Mouse (Mus musculus): Measurements from ENCODE around the gene Med18. TPM values are rescaled to one million over a fixed set of nuclear protein-coding genes. Genes with fewer than 3 reads are reported as not detected.

Gene Med18
- polyA plus RNA-seq, 1 experiment from 2014 or later, result 13.6 TPM

DNA sequence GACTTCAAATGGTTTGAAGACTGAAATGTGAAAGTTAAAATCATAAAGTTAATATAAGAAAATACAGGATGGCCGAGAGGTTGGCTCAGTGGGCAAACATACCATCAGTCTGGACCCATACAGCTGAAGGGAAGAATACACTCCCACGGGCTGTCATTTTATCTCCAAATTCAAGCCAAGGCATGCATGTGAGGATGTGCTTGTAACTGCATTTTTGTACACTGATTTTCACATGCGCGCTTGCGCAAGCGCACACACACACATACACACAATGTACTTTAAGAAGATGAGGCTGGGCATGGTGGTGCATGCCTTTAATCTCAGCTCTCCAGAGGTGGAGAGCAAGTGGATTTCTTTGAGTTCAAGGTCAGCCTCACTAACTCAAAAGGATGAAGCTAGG is 8.2 kb downstream of the Med18 start:
- H3K27ac ChIP-seq (replicated peaks), result peak overlapping the region; percentile 56
- H3K27me3 ChIP-seq (ENCODE audit: control insufficient read depth, insufficient read depth, low read length), result no peaks in the 10 kb centered on the region
- H3K4me2 ChIP-seq (replicated peaks; ENCODE audit: low read depth), result no peak overlapping the region
- no peak overlapping the region for H3K4me3 ChIP-seq (ENCODE audit: low read depth, low read length)
- TF ChIP-seq CTCF (IDR thresholded peaks at IDR 0.05; ENCODE audit: low read depth), result no peak
- no peak for TF ChIP-seq EP300 (optimal IDR thresholded peaks at IDR 0.05)
- H3K9me3 ChIP-seq (ENCODE audit: control insufficient read depth, low read length), result no peaks in the 10 kb centered on the region
- H3K36me3 ChIP-seq (ENCODE audit: control insufficient read depth, insufficient read depth, low read length), result peaks cover 10% of the 10 kb centered on the region; the same call in 1 of the 2 replicates
- no peaks in the 10 kb centered on the region for H3K4me1 ChIP-seq (replicated peaks; ENCODE audit: control insufficient read depth, insufficient read depth)
- WGBS, result 71% methylated on average over 6 of the region's 6 CpGs
- H3K9ac ChIP-seq (ENCODE audit: low read length), result no peak overlapping the region
- ATAC-seq (ENCODE audit: low FRiP score, low TSS enrichment) (no peak), DNase-seq (ENCODE audit: low spot score) (no peak)

DNA sequence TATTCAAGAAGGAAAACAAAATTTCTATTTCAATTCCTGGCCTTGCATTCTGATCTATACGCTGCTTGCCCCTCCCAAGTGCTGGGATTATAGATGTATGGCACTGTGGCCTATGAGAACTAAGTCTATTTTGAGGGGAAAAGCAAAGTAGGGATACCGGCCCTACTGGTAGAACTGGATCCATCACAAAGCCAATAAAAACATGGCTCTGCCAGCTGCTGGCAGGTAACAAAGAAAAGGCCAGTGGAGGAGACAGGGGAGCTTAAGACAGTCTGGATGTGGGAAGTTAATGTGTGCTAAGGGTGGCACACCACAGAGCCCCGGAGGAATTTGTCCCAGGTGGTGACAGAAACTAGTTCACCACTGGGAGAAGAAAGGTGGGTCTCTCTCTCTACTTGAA is 8.6 kb downstream of the Med18 start:
- Histone ChIP-seq H3K4me1 (replicated peaks; ENCODE audit: control insufficient read depth, insufficient read depth) (no peaks in the 10 kb centered on the region), H3K27me3 (ENCODE audit: control insufficient read depth, insufficient read depth, low read length) (no peaks in the 10 kb centered on the region), H3K9me3 (ENCODE audit: control insufficient read depth, low read length) (no peaks in the 10 kb centered on the region), H3K27ac (replicated peaks) (peak overlapping the region; percentile 56), H3K4me2 (replicated peaks; ENCODE audit: low read depth) (no peak overlapping the region), H3K4me3 (ENCODE audit: low read depth, low read length) (no peak overlapping the region), H3K36me3 (ENCODE audit: control insufficient read depth, insufficient read depth, low read length) (peaks cover 10% of the 10 kb centered on the region; the same call in 1 of the 2 replicates), H3K9ac (ENCODE audit: low read length) (no peak overlapping the region)
- DNase-seq (ENCODE audit: low spot score), result peak; percentile 67
- WGBS, result 53% methylated on average over 3 of the region's 3 CpGs
- ATAC-seq (ENCODE audit: low FRiP score, low TSS enrichment), result peak; percentile 72
- peak; percentile 96 for TF ChIP-seq EP300 (optimal IDR thresholded peaks at IDR 0.05)
- no peak for TF ChIP-seq CTCF (IDR thresholded peaks at IDR 0.05; ENCODE audit: low read depth)

DNA sequence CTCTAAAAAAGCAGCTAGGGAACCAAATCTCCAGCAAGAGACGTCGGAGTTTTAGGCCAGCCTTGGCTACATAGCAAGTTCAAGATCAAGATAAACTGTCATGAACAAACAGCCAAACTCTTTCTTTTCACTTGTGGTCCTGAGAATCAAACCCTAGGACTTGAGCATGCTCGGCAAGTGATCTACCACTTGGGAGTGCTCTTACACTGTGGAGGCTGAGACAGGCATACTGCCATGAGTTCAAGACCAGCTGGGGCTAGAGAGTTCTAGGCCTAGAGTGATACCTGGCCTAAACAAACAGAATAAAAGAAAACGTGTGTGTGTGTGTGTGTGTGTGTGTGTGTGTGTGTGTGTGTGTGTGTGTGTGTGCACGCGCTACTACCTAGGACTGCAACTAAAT is 9.5 kb downstream of the Med18 start:
- H3K9me3 ChIP-seq (ENCODE audit: control insufficient read depth, low read length), result no peaks in the 10 kb centered on the region
- H3K4me1 ChIP-seq (replicated peaks; ENCODE audit: control insufficient read depth, insufficient read depth), result no peaks in the 10 kb centered on the region
- H3K36me3 ChIP-seq (ENCODE audit: control insufficient read depth, insufficient read depth, low read length), result peaks cover 4% of the 10 kb centered on the region; the same call in 1 of the 2 replicates
- H3K27ac ChIP-seq (replicated peaks), result no peak overlapping the region
- H3K9ac ChIP-seq (ENCODE audit: low read length), result no peak overlapping the region
- WGBS, result 83% methylated on average over 6 of the region's 6 CpGs
- ATAC-seq (ENCODE audit: low FRiP score, low TSS enrichment) (no peak), DNase-seq (ENCODE audit: low spot score) (no peak)
- H3K27me3 ChIP-seq (ENCODE audit: control insufficient read depth, insufficient read depth, low read length), result no peaks in the 10 kb centered on the region
- no peak overlapping the region for H3K4me3 ChIP-seq (ENCODE audit: low read depth, low read length)
- H3K4me2 ChIP-seq (replicated peaks; ENCODE audit: low read depth), result no peak overlapping the region
- TF ChIP-seq CTCF (IDR thresholded peaks at IDR 0.05; ENCODE audit: low read depth) (peak; percentile 41), EP300 (optimal IDR thresholded peaks at IDR 0.05) (no peak)

DNA sequence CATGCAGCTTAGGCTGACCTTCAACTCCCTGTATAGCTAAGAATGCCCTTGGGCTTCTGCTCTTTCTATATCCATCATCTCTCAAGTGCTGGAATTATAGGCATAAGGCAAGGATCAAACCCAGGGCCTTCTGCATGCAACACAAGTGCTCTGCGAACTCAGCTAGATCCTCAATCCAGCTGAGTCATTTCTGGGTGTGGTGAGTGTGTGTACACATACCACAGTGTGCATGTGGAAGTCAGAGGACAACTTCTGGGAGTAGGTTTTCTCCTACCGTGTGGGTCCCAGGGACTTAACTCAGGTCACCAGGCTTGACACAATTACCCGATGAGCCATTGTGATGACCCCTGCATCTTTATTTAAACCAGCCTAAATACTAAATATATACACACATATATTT is 13.9 kb downstream of the Med18 start:
- no peak for TF ChIP-seq EP300 (optimal IDR thresholded peaks at IDR 0.05)
- TF ChIP-seq CTCF (IDR thresholded peaks at IDR 0.05; ENCODE audit: low read depth), result no peak
- Histone ChIP-seq H3K27ac (replicated peaks) (no peak overlapping the region), H3K27me3 (ENCODE audit: control insufficient read depth, insufficient read depth, low read length) (no peaks in the 10 kb centered on the region), H3K4me2 (replicated peaks; ENCODE audit: low read depth) (no peak overlapping the region), H3K36me3 (ENCODE audit: control insufficient read depth, insufficient read depth, low read length) (no peaks in the 10 kb centered on the region), H3K9me3 (ENCODE audit: control insufficient read depth, low read length) (no peaks in the 10 kb centered on the region), H3K4me3 (ENCODE audit: low read depth, low read length) (no peak overlapping the region), H3K4me1 (replicated peaks; ENCODE audit: control insufficient read depth, insufficient read depth) (no peaks in the 10 kb centered on the region), H3K9ac (ENCODE audit: low read length) (no peak overlapping the region)
- DNase-seq (ENCODE audit: low spot score) (peak; percentile 39), ATAC-seq (ENCODE audit: low FRiP score, low TSS enrichment) (peak; percentile 61; the same call in 1 of the 2 replicates)
- WGBS, result 60% methylated on average over 3 of the region's 3 CpGs

DNA sequence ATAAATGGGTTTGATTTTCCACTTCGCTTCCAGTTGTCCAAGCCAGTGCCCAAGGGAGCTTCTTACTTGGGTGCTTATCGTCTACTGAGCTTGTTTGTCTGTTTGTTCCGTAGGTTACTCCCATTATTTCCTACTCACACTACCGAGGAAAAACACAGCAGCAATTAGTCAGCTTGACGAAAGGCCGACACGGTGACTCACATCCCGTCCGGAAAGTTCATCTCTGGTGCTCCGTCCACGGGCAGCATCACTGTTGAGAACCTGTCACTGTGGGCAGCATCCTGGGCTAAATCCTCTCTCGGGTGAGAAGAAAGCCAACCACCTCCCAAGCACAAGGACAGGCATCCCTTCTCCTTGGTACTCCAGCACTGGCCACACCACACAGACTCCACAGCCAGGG is 17.6 kb downstream of the Med18 start:
- Histone ChIP-seq H3K36me3 (ENCODE audit: control insufficient read depth, insufficient read depth, low read length) (no peaks in the 10 kb centered on the region), H3K9ac (ENCODE audit: low read length) (no peak overlapping the region), H3K27ac (replicated peaks) (no peak overlapping the region), H3K27me3 (ENCODE audit: control insufficient read depth, insufficient read depth, low read length) (no peaks in the 10 kb centered on the region), H3K4me2 (replicated peaks; ENCODE audit: low read depth) (no peak overlapping the region), H3K9me3 (ENCODE audit: control insufficient read depth, low read length) (no peaks in the 10 kb centered on the region), H3K4me1 (replicated peaks; ENCODE audit: control insufficient read depth, insufficient read depth) (no peaks in the 10 kb centered on the region), H3K4me3 (ENCODE audit: low read depth, low read length) (no peak overlapping the region)
- DNase-seq (ENCODE audit: low spot score), result no peak
- no peak for ATAC-seq (ENCODE audit: low FRiP score, low TSS enrichment)
- 70% methylated on average over 12 of the region's 12 CpGs for WGBS
- no peak for TF ChIP-seq EP300 (optimal IDR thresholded peaks at IDR 0.05)

DNA sequence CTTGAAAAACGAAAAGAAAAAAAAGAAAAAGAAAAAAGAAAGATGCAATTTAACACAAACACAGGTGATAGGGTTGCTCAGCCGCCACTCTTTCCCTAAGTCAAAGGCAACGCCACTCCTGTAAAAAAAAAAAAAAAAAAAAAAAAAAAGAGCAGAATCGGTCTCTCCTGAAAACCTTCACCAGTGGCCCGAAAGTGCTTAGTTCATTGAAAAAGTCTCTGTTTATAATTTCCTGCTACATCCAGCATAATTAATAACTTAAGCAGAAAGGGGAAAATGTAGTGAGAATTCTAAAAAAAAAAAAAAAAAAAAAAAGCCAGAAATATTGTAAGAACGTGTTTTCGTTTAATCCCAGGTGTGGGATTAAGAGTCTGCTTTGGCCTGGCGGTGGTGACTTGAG is 19.2 kb downstream of the Med18 start:
- H3K27ac ChIP-seq (replicated peaks), result no peak overlapping the region
- H3K27me3 ChIP-seq (ENCODE audit: control insufficient read depth, insufficient read depth, low read length), result no peaks in the 10 kb centered on the region
- no peak overlapping the region for H3K4me2 ChIP-seq (replicated peaks; ENCODE audit: low read depth)
- no peaks in the 10 kb centered on the region for H3K36me3 ChIP-seq (ENCODE audit: control insufficient read depth, insufficient read depth, low read length)
- ATAC-seq (ENCODE audit: low FRiP score, low TSS enrichment), result no peak
- no peak overlapping the region for H3K4me3 ChIP-seq (ENCODE audit: low read depth, low read length)
- 79% methylated on average over 8 of the region's 8 CpGs for WGBS
- DNase-seq (ENCODE audit: low spot score), result no peak
- no peak for TF ChIP-seq CTCF (IDR thresholded peaks at IDR 0.05; ENCODE audit: low read depth)
- TF ChIP-seq EP300 (optimal IDR thresholded peaks at IDR 0.05), result no peak
- no peaks in the 10 kb centered on the region for H3K9me3 ChIP-seq (ENCODE audit: control insufficient read depth, low read length)
- H3K4me1 ChIP-seq (replicated peaks; ENCODE audit: control insufficient read depth, insufficient read depth), result no peaks in the 10 kb centered on the region
- no peak overlapping the region for H3K9ac ChIP-seq (ENCODE audit: low read length)

All from stomach, postnatal 0 days (tissue).